Mouse (Mus musculus): ENCODE measurements around the gene Krtap1-3.

- no peak for TF ChIP-seq EP300 (IDR thresholded peaks at IDR 0.05; ENCODE audit: low read depth)
- peak; percentile 84 for TF ChIP-seq CTCF (IDR thresholded peaks at IDR 0.05; ENCODE audit: low read depth)
Observed at GRCm38 (mm10) chr11:99574106-99574505, 17.0 kb downstream of the Krtap1-3 start.

Data from liver, postnatal 0 days (tissue).